Mouse (Mus musculus): ENCODE measurements around the gene Klra1. TPM values are rescaled to one million over a fixed set of nuclear protein-coding genes. Genes with fewer than 3 reads are reported as not detected.

Gene Klra1
- polyA plus RNA-seq, 1 experiment from 2014 or later = not detected

Other genes starting within 250 kb of the Klra1 start
- gene Klra9, start 193.8 kb downstream of the Klra1 start, polyA plus RNA-seq (2015; fragmentation: Nextera tagmentation; extraction: Ambion mirVana) = not detected in 2 replicates
- not detected in 2 replicates for gene Klra7, start 153.6 kb downstream of the Klra1 start, polyA plus RNA-seq (2015; fragmentation: Nextera tagmentation; extraction: Ambion mirVana)
- gene Klra10, start 104.9 kb downstream of the Klra1 start, polyA plus RNA-seq (2015; fragmentation: Nextera tagmentation; extraction: Ambion mirVana) = not detected in 2 replicates
- not detected in 2 replicates for gene Klra3, start 49.3 kb downstream of the Klra1 start, polyA plus RNA-seq (2015; fragmentation: Nextera tagmentation; extraction: Ambion mirVana)

Measured in hindbrain, embryonic 16.5 days (tissue).